Mouse (Mus musculus): Measurements from ENCODE around the gene Dnmt3a. TPM values are rescaled to one million over a fixed set of nuclear protein-coding genes. Genes with fewer than 3 reads are reported as not detected.

Dnmt3a gene
- polyA plus RNA-seq, 1 experiment, result 12.6 TPM

DNA sequence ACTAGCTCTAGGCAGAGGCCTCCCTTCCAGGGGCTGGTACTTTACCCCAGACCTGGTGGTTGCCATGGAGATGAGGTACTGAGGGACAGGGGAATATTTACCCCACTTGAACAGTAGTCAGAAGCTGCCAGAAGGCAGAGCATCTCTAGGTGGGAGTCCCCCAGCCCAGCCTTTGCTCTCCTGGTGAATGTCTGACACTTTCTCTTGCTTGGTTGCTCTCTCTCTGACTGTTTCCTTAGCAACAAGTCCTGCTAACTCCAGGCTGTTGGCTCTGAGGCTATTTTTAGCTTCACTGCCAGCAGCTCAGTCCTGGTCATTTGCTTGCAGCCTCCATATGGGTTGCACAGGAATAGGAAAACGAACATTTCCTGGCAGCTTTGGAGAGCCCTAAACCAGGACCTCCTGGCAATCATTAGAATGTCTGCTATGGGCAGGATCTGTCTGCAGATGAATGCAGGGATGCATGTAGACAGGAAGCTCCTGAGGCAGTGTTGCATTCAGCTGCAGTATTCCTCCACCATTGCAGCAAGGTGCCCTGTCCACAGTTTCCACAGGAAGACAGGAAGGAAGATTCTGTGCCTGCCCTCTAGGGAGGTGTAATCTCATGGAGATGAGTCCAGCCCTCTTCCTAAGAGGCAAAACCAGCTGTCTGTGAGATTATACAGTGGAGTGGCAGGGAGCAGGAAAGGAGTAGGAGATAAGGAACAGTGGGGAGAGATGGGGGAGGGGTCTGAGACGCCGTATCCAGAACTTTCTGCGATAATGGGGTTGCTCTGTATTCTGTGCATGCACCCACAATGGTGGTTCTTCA is 81.9 kb downstream of the Dnmt3a start:
- Histone ChIP-seq H3K4me3 (ENCODE audit: insufficient read depth, low read depth, low read length) (no peak overlapping the region), H3K4me1 (ENCODE audit: control insufficient read depth, insufficient read depth, insufficient read length, low read length) (peaks cover 13% of the 10 kb centered on the region), H3K27ac (replicated peaks; ENCODE audit: low read depth, low read length) (no peak overlapping the region)

- Histone ChIP-seq H3K4me3 (ENCODE audit: insufficient read depth, low read depth, low read length) (no peak overlapping the region), H3K4me1 (ENCODE audit: control insufficient read depth, insufficient read depth, insufficient read length, low read length) (peaks cover 9% of the 10 kb centered on the region), H3K27ac (replicated peaks; ENCODE audit: low read depth, low read length) (no peak overlapping the region)
Measured at GRCm38 (mm10) chr12:3889875-3890635, 84.2 kb downstream of the Dnmt3a start.

DNA sequence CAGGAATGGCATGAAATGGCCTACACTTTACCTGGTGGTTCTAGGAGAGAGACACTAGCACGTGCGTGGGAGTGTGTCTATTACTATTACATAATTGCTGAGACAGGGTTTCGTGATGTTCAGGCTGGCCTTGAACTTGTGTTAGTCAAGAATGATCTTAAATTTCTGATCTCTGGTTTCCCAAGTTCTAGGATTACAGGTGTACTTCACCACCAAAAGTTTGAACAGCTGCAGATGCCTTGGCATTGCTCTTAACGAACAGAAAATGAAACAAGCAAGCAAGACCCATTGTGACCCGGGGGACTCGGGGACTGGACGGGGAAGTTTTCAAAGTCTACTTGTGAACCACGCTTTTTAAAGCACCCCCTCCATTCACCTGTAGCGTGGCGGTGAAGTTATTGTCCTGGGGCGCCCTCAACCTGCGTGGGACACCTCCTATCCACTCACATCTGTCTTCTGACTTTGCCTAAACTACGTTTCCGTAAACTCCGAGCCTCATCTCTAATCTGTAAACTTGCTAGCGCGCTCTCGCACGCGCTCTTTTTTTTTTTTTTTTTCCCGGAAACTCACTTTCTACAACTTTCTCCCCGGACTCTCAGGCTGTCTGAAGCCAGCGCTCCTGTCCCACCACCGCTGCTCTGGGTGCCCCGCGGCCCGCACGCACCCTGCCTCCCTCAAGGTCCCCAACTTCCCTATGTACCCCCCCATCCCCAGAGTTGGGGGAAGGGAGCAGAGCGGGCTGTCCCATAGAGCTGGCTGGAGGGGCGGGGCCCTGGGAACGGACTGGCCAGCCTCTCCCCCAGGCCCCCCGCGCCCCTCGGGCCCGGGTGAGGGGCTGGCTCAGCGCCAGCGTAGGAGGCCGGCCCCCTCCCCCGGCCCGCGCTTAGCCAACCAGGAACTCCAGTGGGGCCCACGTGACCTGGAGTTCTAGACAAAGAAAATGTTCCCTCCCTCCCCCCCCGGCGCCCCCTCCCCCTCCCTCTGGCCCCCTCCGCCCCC is 85.2 kb downstream of the Dnmt3a start:
- Histone ChIP-seq H3K4me3 (ENCODE audit: insufficient read depth, low read depth, low read length) (peak overlapping the region; percentile 61), H3K4me1 (ENCODE audit: control insufficient read depth, insufficient read depth, insufficient read length, low read length) (peaks cover 5% of the 10 kb centered on the region), H3K27ac (replicated peaks; ENCODE audit: low read depth, low read length) (peak overlapping the region; percentile 39; the same call in 1 of the 2 replicates)

- H3K27ac ChIP-seq (replicated peaks; ENCODE audit: low read depth, low read length), result no peak overlapping the region
- H3K4me1 ChIP-seq (ENCODE audit: control insufficient read depth, insufficient read depth, insufficient read length, low read length), result peaks cover 5% of the 10 kb centered on the region
Measured at GRCm38 (mm10) chr12:3891779-3892239, 86.0 kb downstream of the Dnmt3a start.

DNA sequence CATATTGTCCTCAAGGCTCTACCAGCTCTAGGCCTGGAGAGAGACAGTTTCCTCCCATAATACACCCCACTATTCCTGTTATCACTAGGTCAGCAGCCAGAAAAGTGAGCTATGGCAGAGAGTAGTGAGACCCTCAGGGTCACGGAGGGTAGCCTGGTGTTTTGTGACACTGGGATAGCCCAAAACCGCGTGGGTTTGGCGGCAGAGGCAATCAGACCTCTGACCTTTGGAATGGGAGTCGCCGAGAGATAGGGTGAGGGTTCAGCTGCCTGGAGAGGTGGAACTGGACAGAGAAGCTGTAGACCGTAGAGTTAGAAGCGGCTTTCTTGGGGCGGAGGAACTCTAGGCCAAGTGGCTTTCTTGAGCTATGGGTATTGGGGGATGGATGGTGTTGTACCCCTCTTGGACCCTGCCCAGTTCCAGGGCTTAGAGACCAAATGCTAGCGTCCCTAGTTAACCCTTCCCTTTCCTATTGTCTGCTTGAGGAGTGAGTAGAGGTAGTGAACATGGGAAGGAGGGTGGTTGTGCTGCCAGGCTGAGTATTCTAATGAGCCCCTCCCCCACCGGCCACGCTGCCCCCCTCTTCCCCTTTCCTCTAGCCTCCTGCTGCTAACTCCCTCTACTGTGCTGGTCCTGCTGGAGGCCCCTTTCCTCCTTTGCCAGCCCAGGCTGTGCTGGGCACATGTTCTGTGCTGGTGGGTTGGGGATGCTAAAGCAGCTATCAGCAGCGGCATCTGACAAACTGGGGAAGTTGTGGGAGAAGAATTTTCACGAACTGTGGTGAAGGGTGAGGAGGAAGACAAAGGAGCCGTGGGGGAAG is 86.6 kb downstream of the Dnmt3a start:
- H3K4me1 ChIP-seq (ENCODE audit: control insufficient read depth, insufficient read depth, insufficient read length, low read length), result peaks cover 5% of the 10 kb centered on the region
- H3K4me3 ChIP-seq (ENCODE audit: insufficient read depth, low read depth, low read length), result no peak overlapping the region
- no peak overlapping the region; the same call in 1 of the 2 replicates for H3K27ac ChIP-seq (replicated peaks; ENCODE audit: low read depth, low read length)

More at GRCm38 (mm10) chr12:3891779-3892239, 86.0 kb downstream of the Dnmt3a start:
- H3K4me3 ChIP-seq (ENCODE audit: insufficient read depth, low read depth, low read length), result 0 out of 2 replicates have a peak overlapping the region, but pooled peaks have one; percentile 9

DNA sequence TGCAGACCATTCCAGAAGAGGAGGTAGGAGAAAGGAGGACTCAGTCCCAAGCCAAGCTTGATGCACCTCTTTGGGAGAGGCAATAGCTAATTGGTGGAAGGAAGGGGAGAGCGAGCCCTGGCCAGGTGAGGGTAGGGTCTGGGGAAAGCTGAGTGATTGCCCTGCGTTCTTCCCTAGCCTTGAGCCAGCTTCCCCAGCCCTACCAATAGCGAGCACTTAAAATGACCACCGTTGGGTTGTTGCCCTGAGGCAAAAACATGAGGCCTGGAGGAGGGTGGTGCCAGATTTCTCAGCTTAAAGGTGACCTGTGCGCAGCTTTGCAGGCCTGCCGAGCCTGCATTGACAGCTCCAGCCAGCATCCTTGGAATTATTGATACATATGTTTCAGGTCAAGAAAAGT is 87.5 kb downstream of the Dnmt3a start:
- Histone ChIP-seq H3K4me3 (ENCODE audit: insufficient read depth, low read depth, low read length) (no peak overlapping the region), H3K4me1 (ENCODE audit: control insufficient read depth, insufficient read depth, insufficient read length, low read length) (peaks cover 2% of the 10 kb centered on the region; the same call in 1 of the 2 replicates), H3K27ac (replicated peaks; ENCODE audit: low read depth, low read length) (no peak overlapping the region)

- Histone ChIP-seq H3K4me1 (ENCODE audit: control insufficient read depth, insufficient read depth, insufficient read length, low read length) (peaks cover 2% of the 10 kb centered on the region; the same call in 1 of the 2 replicates), H3K27ac (replicated peaks; ENCODE audit: low read depth, low read length) (no peak overlapping the region), H3K4me3 (ENCODE audit: insufficient read depth, low read depth, low read length) (no peak overlapping the region)
Measured at GRCm38 (mm10) chr12:3894525-3894924, 88.7 kb downstream of the Dnmt3a start.

DNA sequence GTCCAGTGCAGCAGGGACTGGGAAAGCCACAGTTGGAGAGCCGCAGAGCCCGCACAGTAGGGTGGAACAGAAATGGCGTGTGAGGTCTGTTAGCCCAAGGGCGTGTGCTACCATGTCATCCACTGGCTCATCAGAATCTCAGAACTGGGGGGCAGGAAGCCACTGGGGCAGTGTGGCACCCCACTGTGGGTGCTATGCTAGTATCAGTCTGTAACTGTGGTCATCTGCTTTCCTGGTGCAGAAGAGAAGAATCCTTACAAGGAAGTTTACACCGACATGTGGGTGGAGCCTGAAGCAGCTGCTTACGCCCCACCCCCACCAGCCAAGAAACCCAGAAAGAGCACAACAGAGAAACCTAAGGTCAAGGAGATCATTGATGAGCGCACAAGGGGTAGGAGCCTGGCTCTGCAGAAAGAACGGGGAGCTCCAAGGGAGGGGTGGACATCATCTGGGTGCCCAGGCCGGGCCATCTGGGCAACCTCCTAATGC is 91.3 kb downstream of the Dnmt3a start:
- Histone ChIP-seq H3K4me1 (ENCODE audit: control insufficient read depth, insufficient read depth, insufficient read length, low read length) (no peaks in the 10 kb centered on the region), H3K27ac (replicated peaks; ENCODE audit: low read depth, low read length) (no peak overlapping the region), H3K4me3 (ENCODE audit: insufficient read depth, low read depth, low read length) (no peak overlapping the region)

GRCm38 (mm10) chr12:3898811-3899210 is 93.0 kb downstream of the Dnmt3a start:
- Histone ChIP-seq H3K4me3 (ENCODE audit: insufficient read depth, low read depth, low read length) (no peak overlapping the region), H3K27ac (replicated peaks; ENCODE audit: low read depth, low read length) (no peak overlapping the region), H3K4me1 (ENCODE audit: control insufficient read depth, insufficient read depth, insufficient read length, low read length) (no peaks in the 10 kb centered on the region)

- Histone ChIP-seq H3K4me1 (ENCODE audit: control insufficient read depth, insufficient read depth, insufficient read length, low read length) (no peaks in the 10 kb centered on the region), H3K27ac (replicated peaks; ENCODE audit: low read depth, low read length) (no peak overlapping the region), H3K4me3 (ENCODE audit: insufficient read depth, low read depth, low read length) (no peak overlapping the region)
Measured at GRCm38 (mm10) chr12:3905436-3905835, 99.6 kb downstream of the Dnmt3a start.

DNA sequence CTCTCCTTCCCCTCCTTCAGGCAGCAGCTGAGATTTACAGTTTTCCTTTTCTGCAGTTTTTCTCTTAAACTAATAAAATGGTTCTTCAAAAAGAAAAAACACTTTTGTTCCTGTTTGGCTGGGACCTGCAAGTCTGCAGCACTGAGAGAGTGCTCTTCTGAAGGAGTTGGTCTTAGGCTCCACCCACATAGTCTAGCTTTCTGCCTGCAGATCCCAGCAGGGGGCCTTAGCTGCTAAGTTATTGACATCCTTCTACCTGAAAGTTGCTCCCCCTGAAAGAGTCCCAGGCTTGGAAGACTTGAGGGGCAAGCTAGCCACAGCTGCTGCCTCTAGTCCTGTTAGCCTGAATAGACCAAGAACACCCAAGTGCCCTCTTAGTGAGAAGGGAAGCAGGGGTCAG is 100.5 kb downstream of the Dnmt3a start:
- no peak overlapping the region for H3K27ac ChIP-seq (replicated peaks; ENCODE audit: low read depth, low read length)
- no peak overlapping the region for H3K4me3 ChIP-seq (ENCODE audit: insufficient read depth, low read depth, low read length)
- no peaks in the 10 kb centered on the region for H3K4me1 ChIP-seq (ENCODE audit: control insufficient read depth, insufficient read depth, insufficient read length, low read length)

GRCm38 (mm10) chr12:3907008-3907407 is 101.2 kb downstream of the Dnmt3a start:
- no peak overlapping the region for H3K27ac ChIP-seq (replicated peaks; ENCODE audit: low read depth, low read length)
- no peak overlapping the region for H3K4me3 ChIP-seq (ENCODE audit: insufficient read depth, low read depth, low read length)
- H3K4me1 ChIP-seq (ENCODE audit: control insufficient read depth, insufficient read depth, insufficient read length, low read length), result no peaks in the 10 kb centered on the region

GRCm38 (mm10) chr12:3907418-3907817 is 101.6 kb downstream of the Dnmt3a start:
- no peaks in the 10 kb centered on the region for H3K4me1 ChIP-seq (ENCODE audit: control insufficient read depth, insufficient read depth, insufficient read length, low read length)
- no peak overlapping the region for H3K4me3 ChIP-seq (ENCODE audit: insufficient read depth, low read depth, low read length)
- H3K27ac ChIP-seq (replicated peaks; ENCODE audit: low read depth, low read length), result no peak overlapping the region

All from brown adipose tissue, adult 24 weeks (tissue).